Mouse (Mus musculus): ENCODE measurements around the gene Ppm1n. TPM values are rescaled to one million over a fixed set of nuclear protein-coding genes. Genes with fewer than 3 reads are reported as not detected.

Ppm1n gene
- polyA plus RNA-seq, 1 experiment from 2014 or later: 0.16 TPM

GRCm38 (mm10) chr7:19305413-19305735 lies 25.5 kb upstream of the Ppm1n start:
- Histone ChIP-seq H3K36me3 (no peaks in the 10 kb centered on the region), H3K4me3 (peak overlapping the region; percentile 41), H3K9me3 (replicated peaks) (no peaks in the 10 kb centered on the region), H3K4me1 (peaks cover 56% of the 10 kb centered on the region), H3K27ac (no peak overlapping the region), H3K27me3 (ENCODE audit: low read depth, poor library complexity, severe bottlenecking) (peaks cover 72% of the 10 kb centered on the region)
- DNase-seq (ENCODE audit: low spot score): no peak
- WGBS: 12% methylated on average over 6 of the region's 6 CpGs

GRCm38 (mm10) chr7:19304501-19305412 lies 24.9 kb upstream of the Ppm1n start:
- Histone ChIP-seq H3K27me3 (ENCODE audit: low read depth, poor library complexity, severe bottlenecking) (peaks cover 72% of the 10 kb centered on the region), H3K36me3 (no peaks in the 10 kb centered on the region), H3K27ac (no peak overlapping the region), H3K4me1 (peaks cover 53% of the 10 kb centered on the region), H3K9me3 (replicated peaks) (no peaks in the 10 kb centered on the region), H3K4me3 (peak overlapping the region; percentile 41)
- DNase-seq (ENCODE audit: low spot score): peak; percentile 53
- WGBS: 2% methylated on average over 48 of the region's 48 CpGs

GRCm38 (mm10) chr7:19303770-19304169 lies 23.9 kb upstream of the Ppm1n start:
- Histone ChIP-seq H3K27me3 (ENCODE audit: low read depth, poor library complexity, severe bottlenecking) (peaks cover 68% of the 10 kb centered on the region), H3K9me3 (replicated peaks) (no peaks in the 10 kb centered on the region), H3K36me3 (no peaks in the 10 kb centered on the region), H3K4me3 (peak overlapping the region; percentile 40), H3K27ac (no peak overlapping the region), H3K4me1 (peaks cover 45% of the 10 kb centered on the region)
- WGBS: under 1% methylated on average over 16 of the region's 16 CpGs
- DNase-seq (ENCODE audit: low spot score): peak; percentile 92

GRCm38 (mm10) chr7:19303046-19303305 lies 23.1 kb upstream of the Ppm1n start:
- Histone ChIP-seq H3K4me1 (peaks cover 37% of the 10 kb centered on the region), H3K27ac (no peak overlapping the region), H3K9me3 (replicated peaks) (no peaks in the 10 kb centered on the region), H3K4me3 (no peak overlapping the region), H3K36me3 (no peaks in the 10 kb centered on the region), H3K27me3 (ENCODE audit: low read depth, poor library complexity, severe bottlenecking) (peaks cover 68% of the 10 kb centered on the region)
- no peak for DNase-seq (ENCODE audit: low spot score)
- 74% methylated on average over 12 of the region's 12 CpGs for WGBS

- no peak for DNase-seq (ENCODE audit: low spot score)
- 53% methylated on average over 13 of the region's 13 CpGs for WGBS
- peaks cover 32% of the 10 kb centered on the region for H3K4me1 ChIP-seq
- peaks cover 63% of the 10 kb centered on the region for H3K27me3 ChIP-seq (ENCODE audit: low read depth, poor library complexity, severe bottlenecking)
- no peak overlapping the region for H3K27ac ChIP-seq
- H3K9me3 ChIP-seq (replicated peaks): no peaks in the 10 kb centered on the region
- H3K36me3 ChIP-seq: no peaks in the 10 kb centered on the region
- H3K4me3 ChIP-seq: peak overlapping the region; percentile 51; the same call in 1 of the 2 replicates
Observed at GRCm38 (mm10) chr7:19302264-19303045, 22.6 kb upstream of the Ppm1n start.

GRCm38 (mm10) chr7:19301461-19302263 lies 21.8 kb upstream of the Ppm1n start:
- Histone ChIP-seq H3K27ac (no peak overlapping the region), H3K9me3 (replicated peaks) (no peaks in the 10 kb centered on the region), H3K27me3 (ENCODE audit: low read depth, poor library complexity, severe bottlenecking) (peaks cover 56% of the 10 kb centered on the region), H3K4me1 (peaks cover 30% of the 10 kb centered on the region), H3K36me3 (no peaks in the 10 kb centered on the region), H3K4me3 (peak overlapping the region; percentile 51)
- WGBS: 10% methylated on average over 16 of the region's 16 CpGs
- no peak for DNase-seq (ENCODE audit: low spot score)

GRCm38 (mm10) chr7:19300501-19301421 lies 20.9 kb upstream of the Ppm1n start:
- Histone ChIP-seq H3K9me3 (replicated peaks) (no peaks in the 10 kb centered on the region), H3K27ac (peak overlapping the region; percentile 61; the same call in 1 of the 2 replicates), H3K27me3 (ENCODE audit: low read depth, poor library complexity, severe bottlenecking) (peaks cover 46% of the 10 kb centered on the region), H3K4me1 (peaks cover 32% of the 10 kb centered on the region), H3K36me3 (no peaks in the 10 kb centered on the region), H3K4me3 (peak overlapping the region; percentile 51)
- DNase-seq (ENCODE audit: low spot score): peak; percentile 82
- WGBS: under 1% methylated on average over 29 of the region's 29 CpGs

- no peaks in the 10 kb centered on the region for H3K36me3 ChIP-seq
- H3K27me3 ChIP-seq (ENCODE audit: low read depth, poor library complexity, severe bottlenecking): peaks cover 31% of the 10 kb centered on the region
- H3K4me3 ChIP-seq: no peak overlapping the region
- 25% methylated on average over 3 of the region's 3 CpGs for WGBS
- no peak overlapping the region for H3K27ac ChIP-seq
- H3K9me3 ChIP-seq (replicated peaks): no peaks in the 10 kb centered on the region
- peak; percentile 68 for DNase-seq (ENCODE audit: low spot score)
- H3K4me1 ChIP-seq: peaks cover 26% of the 10 kb centered on the region
Observed at GRCm38 (mm10) chr7:19299194-19299593, 19.3 kb upstream of the Ppm1n start.

GRCm38 (mm10) chr7:19297794-19298193 lies 17.9 kb upstream of the Ppm1n start:
- Histone ChIP-seq H3K9me3 (replicated peaks) (no peaks in the 10 kb centered on the region), H3K27me3 (ENCODE audit: low read depth, poor library complexity, severe bottlenecking) (peaks cover 17% of the 10 kb centered on the region), H3K27ac (no peak overlapping the region), H3K36me3 (no peaks in the 10 kb centered on the region), H3K4me3 (no peak overlapping the region), H3K4me1 (peaks cover 18% of the 10 kb centered on the region)
- WGBS: 90% methylated on average over 5 of the region's 5 CpGs
- DNase-seq (ENCODE audit: low spot score): no peak

- 91% methylated on average over 6 of the region's 6 CpGs for WGBS
- Histone ChIP-seq H3K4me3 (no peak overlapping the region), H3K27ac (no peak overlapping the region), H3K36me3 (no peaks in the 10 kb centered on the region), H3K4me1 (peaks cover 18% of the 10 kb centered on the region), H3K9me3 (replicated peaks) (no peaks in the 10 kb centered on the region), H3K27me3 (ENCODE audit: low read depth, poor library complexity, severe bottlenecking) (peaks cover 9% of the 10 kb centered on the region)
- no peak for DNase-seq (ENCODE audit: low spot score)
Observed at GRCm38 (mm10) chr7:19297034-19297433, 17.2 kb upstream of the Ppm1n start.

GRCm38 (mm10) chr7:19295503-19296185 lies 15.8 kb upstream of the Ppm1n start:
- H3K9me3 ChIP-seq (replicated peaks): no peaks in the 10 kb centered on the region
- WGBS: 14% methylated on average over 22 of the region's 22 CpGs
- peak overlapping the region; percentile 77 for H3K27ac ChIP-seq
- peak overlapping the region; percentile 48 for H3K4me3 ChIP-seq
- H3K27me3 ChIP-seq (ENCODE audit: low read depth, poor library complexity, severe bottlenecking): no peaks in the 10 kb centered on the region
- H3K4me1 ChIP-seq: peaks cover 22% of the 10 kb centered on the region
- H3K36me3 ChIP-seq: no peaks in the 10 kb centered on the region
- peak; percentile 98 for DNase-seq (ENCODE audit: low spot score)

All from limb, embryonic 10.5 days (tissue).